Mouse (Mus musculus) forebrain, embryonic 14.5 days (tissue): ENCODE results near the gene Sertad2. TPM values are rescaled to one million over a fixed set of nuclear protein-coding genes. Genes with fewer than 3 reads are reported as not detected.

Experiments
- ATAC-seq: fragments of 200-750 bp; cut with Nextera tagmentation; 2 replicates; pipeline ENCODE4 v1.8.0; 2017; ENCODE audit warnings: mild to moderate bottlenecking, moderate library complexity
- DNase-seq: peaks from one replicate; pipeline ENCODE4 v3.0.0-alpha.2; 2015; ENCODE audit warnings: low spot score
- H3K27ac ChIP-seq: fragments of 300-500 bp; sonication (generic); 2 replicates; pipeline ENCODE4 v1.5.1; 2014; ENCODE audit warnings: low read depth, mild to moderate bottlenecking, control low read depth, low read length, moderate library complexity
- H3K27me3 ChIP-seq: fragments of 300-500 bp; sonication (generic); replicated peaks from 2 replicates; pipeline ENCODE4 v1.6.1; 2014; ENCODE audit warnings: low read length, control low read depth, mixed read lengths; ENCODE audit not compliant: control insufficient read depth, insufficient read depth
- H3K36me3 ChIP-seq: fragments of 300-500 bp; sonication (generic); 2 replicates; pipeline ENCODE4 v1.6.1; 2014; ENCODE audit warnings: low read length, control low read depth; ENCODE audit not compliant: control insufficient read depth, insufficient read depth
- H3K4me1 ChIP-seq: fragments of 300-500 bp; sonication (generic); 2 replicates; pipeline ENCODE4 v1.6.1; 2014; ENCODE audit warnings: antibody characterized with exemption, low read length, control low read depth; ENCODE audit not compliant: control insufficient read depth, insufficient read depth
- H3K4me2 ChIP-seq: fragments of 300-500 bp; sonication (generic); 2 replicates; pipeline ENCODE4 v1.6.1; 2014; ENCODE audit warnings: mild to moderate bottlenecking, control low read depth, low read length
- H3K4me3 ChIP-seq: fragments of 300-500 bp; sonication (generic); 2 replicates; pipeline ENCODE4 v1.5.1; 2014; ENCODE audit warnings: low read depth, low read length, control low read depth
- H3K9ac ChIP-seq: fragments of 300-500 bp; sonication (generic); 2 replicates; pipeline ENCODE4 v1.6.1; 2014; ENCODE audit warnings: mild to moderate bottlenecking, low read length, control low read depth, moderate library complexity
- H3K9me3 ChIP-seq: fragments of 300-500 bp; sonication (generic); replicated peaks from 2 replicates; pipeline ENCODE4 v1.6.1; 2016; ENCODE audit warnings: low read length, control low read depth, mixed read lengths; ENCODE audit not compliant: control insufficient read depth
- WGBS: fragments of 180-500 bp; shearing (Covaris S2); extraction: QIAGEN DNeasy Blood & Tissue Kit; methylation state at CpG from one replicate; pipeline ENCODE4 v1.1.7; 2014; 5-methylcytosine and 5-hydroxymethylcytosine counted together
- polyA plus RNA-seq: library from polyadenylated mRNA; unstranded; fragments of >200 nt; fragmentation: Nextera tagmentation; extraction: Ambion mirVana; gene quantifications from 2 replicates; pipeline ENCODE4 v1.2.1, GENCODE M21; 2014

Sertad2 gene
- polyA plus RNA-seq, 1 experiment from 2014 or later, result 23.2 TPM

GRCm38 (mm10) chr11:20671789-20672392 lies 128.8 kb downstream of the Sertad2 start:
- peak; percentile 46; the same call in 1 of the 2 replicates for ATAC-seq
- Histone ChIP-seq H3K27me3 (no peaks in the 10 kb centered on the region), H3K4me1 (no peaks in the 10 kb centered on the region), H3K4me2 (no peak overlapping the region), H3K4me3 (no peak overlapping the region), H3K27ac (no peak overlapping the region), H3K36me3 (no peaks in the 10 kb centered on the region), H3K9ac (no peak overlapping the region), H3K9me3 (no peaks in the 10 kb centered on the region)
- DNase-seq, result peak; percentile 39
- 45% methylated on average over 6 of the region's 6 CpGs for WGBS

DNA sequence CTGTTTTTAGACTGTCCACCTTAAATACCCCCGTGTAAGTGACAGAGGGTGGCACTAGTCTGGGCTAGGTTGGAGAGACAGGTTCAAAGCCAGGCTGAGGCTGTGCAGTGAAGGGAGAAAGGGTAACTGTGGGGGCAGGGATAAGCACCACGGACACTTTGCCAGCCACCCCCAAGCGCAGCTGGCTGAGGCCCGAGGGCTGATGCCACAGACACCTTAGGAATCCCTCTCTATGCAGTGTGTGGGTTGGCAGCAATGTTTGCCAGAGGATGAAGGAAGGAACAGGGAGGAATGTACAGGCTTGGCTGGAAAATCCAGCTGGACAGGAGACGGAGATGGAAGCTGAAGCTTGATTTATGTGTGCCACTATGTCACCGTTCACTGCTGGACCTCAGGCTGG lies 129.5 kb downstream of the Sertad2 start:
- no peaks in the 10 kb centered on the region for H3K36me3 ChIP-seq
- ATAC-seq (no peak), DNase-seq (no peak)
- no peaks in the 10 kb centered on the region for H3K27me3 ChIP-seq
- no peak overlapping the region for H3K27ac ChIP-seq
- no peaks in the 10 kb centered on the region for H3K9me3 ChIP-seq
- H3K4me2 ChIP-seq, result no peak overlapping the region
- H3K9ac ChIP-seq, result no peak overlapping the region
- H3K4me3 ChIP-seq, result no peak overlapping the region
- H3K4me1 ChIP-seq, result no peaks in the 10 kb centered on the region
- WGBS, result 87% methylated on average over 6 of the region's 6 CpGs

DNA sequence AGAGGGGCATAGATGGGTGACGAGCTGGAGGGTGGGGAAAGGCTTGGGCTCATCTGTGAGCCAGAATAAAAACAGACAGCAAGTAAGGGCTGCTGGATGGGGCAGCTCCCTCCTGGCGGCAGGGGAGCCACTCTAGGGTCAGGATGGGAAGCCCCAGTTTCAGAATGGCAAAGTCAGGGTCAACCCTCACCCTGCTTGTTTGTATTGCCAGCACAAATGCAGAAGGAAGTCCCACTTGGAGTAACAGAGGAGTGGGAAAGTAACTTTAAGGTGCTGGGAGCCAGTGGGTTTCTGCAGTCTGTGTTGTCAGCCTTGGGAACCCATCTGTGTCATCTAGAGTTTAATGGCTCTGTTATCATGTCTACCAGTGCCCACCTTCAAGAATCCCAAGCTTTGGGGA lies 136.3 kb downstream of the Sertad2 start:
- no peaks in the 10 kb centered on the region; the same call in 1 of the 2 replicates for H3K36me3 ChIP-seq
- no peaks in the 10 kb centered on the region for H3K27me3 ChIP-seq
- DNase-seq (no peak), ATAC-seq (no peak)
- H3K9me3 ChIP-seq, result no peaks in the 10 kb centered on the region
- WGBS, result 91% methylated on average over 2 of the region's 2 CpGs
- no peak overlapping the region for H3K27ac ChIP-seq
- no peak overlapping the region for H3K9ac ChIP-seq
- no peaks in the 10 kb centered on the region for H3K4me1 ChIP-seq
- no peak overlapping the region for H3K4me3 ChIP-seq
- no peak overlapping the region for H3K4me2 ChIP-seq

DNA sequence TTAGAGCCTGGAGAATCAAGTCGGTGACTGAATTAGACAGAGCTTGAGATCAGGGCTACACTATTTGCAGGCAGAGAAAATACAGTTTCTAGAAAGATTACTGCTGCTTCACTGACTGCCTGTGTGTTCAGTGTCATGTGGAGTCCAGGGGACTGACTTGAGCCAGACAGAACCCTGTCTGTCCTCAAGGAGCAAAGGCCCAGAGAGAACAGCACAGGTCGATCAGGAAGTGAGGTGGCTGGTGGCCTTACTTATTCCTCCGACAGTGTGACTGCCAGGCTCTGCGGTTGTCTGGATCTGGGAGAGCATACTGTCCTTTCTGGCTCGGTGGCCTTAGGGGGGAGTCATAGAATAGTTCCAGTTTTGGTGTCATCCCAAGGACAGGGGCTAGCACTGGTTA lies 137.7 kb downstream of the Sertad2 start:
- H3K9ac ChIP-seq, result no peak overlapping the region
- ATAC-seq, result no peak
- DNase-seq, result no peak

DNA sequence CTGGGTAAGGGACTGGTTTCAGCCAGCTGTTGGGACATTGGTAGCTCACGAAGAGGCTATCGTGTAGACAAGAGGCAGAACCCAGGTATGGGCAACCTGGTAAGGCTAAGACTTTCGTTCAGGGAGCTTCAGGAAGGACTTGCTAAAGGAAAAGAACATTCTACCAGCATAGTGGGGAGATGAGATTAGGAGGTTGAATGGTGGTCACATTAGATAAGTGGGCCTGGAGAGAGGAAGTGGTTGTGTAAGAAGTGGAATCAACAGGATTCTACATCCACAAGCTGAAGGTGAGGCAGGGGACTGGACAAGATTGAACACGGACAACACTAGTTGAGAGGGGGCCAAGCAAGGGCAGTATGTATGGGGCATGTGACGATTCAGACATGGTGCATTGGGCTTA lies 138.6 kb downstream of the Sertad2 start:
- ATAC-seq (no peak), DNase-seq (no peak)
- Histone ChIP-seq H3K27me3 (no peaks in the 10 kb centered on the region), H3K27ac (no peak overlapping the region), H3K9me3 (no peaks in the 10 kb centered on the region), H3K4me3 (no peak overlapping the region), H3K4me2 (no peak overlapping the region), H3K4me1 (no peaks in the 10 kb centered on the region), H3K36me3 (peaks cover 16% of the 10 kb centered on the region), H3K9ac (no peak overlapping the region)
- 93% methylated on average over 5 of the region's 5 CpGs for WGBS

More for the DNA sequence above, 137.7 kb downstream of the Sertad2 start:
- Histone ChIP-seq H3K36me3 (peaks cover 8% of the 10 kb centered on the region), H3K4me1 (no peaks in the 10 kb centered on the region), H3K4me3 (no peak overlapping the region), H3K27ac (no peak overlapping the region), H3K9me3 (no peaks in the 10 kb centered on the region), H3K4me2 (no peak overlapping the region), H3K27me3 (no peaks in the 10 kb centered on the region)
- 89% methylated on average over 5 of the region's 5 CpGs for WGBS

- Histone ChIP-seq H3K36me3 (peaks cover 12% of the 10 kb centered on the region), H3K9ac (no peak overlapping the region), H3K27me3 (no peaks in the 10 kb centered on the region), H3K9me3 (no peaks in the 10 kb centered on the region), H3K4me1 (no peaks in the 10 kb centered on the region), H3K4me2 (no peak overlapping the region), H3K4me3 (no peak overlapping the region), H3K27ac (no peak overlapping the region)
- DNase-seq (peak; percentile 93), ATAC-seq (peak; percentile 95)
- WGBS, result 2% methylated on average over 4 of the region's 4 CpGs
These were observed 147.9 kb downstream of the Sertad2 start for GRCm38 (mm10) chr11:20691000-20691399.

Other genes with a start within 250 kb of the Sertad2 start
- gene Slc1a4, start 210.5 kb upstream of the Sertad2 start, polyA plus RNA-seq, result 42.7 and 53.3 TPM in 2 replicates
- gene Aftph, start 198.3 kb downstream of the Sertad2 start, polyA plus RNA-seq, result 34.3 and 38.6 TPM in 2 replicates